Mouse (Mus musculus) testis, postnatal 10 days (tissue): ENCODE data around the gene Zfp512b.
A peak's percentile ranks its signal among the peaks of the same experiment; 100 is the strongest.

Source experiments
- DNase-seq: peaks from one replicate; pipeline ENCODE4 v3.0.0; 2021; ENCODE audit warnings: low spot score

The Zfp512b gene

GRCm38 (mm10) chr2:181589732-181590105, 2.9 kb downstream of the Zfp512b start:
- peak; percentile 42 for DNase-seq

- DNase-seq: peak; percentile 29
Observed at GRCm38 (mm10) chr2:181589011-181589731, 3.4 kb downstream of the Zfp512b start.

- DNase-seq: peak; percentile 42
Observed at GRCm38 (mm10) chr2:181588229-181588780, 4.3 kb downstream of the Zfp512b start.

- peak; percentile 43 for DNase-seq
Observed at GRCm38 (mm10) chr2:181587796-181588195, 4.8 kb downstream of the Zfp512b start.

- DNase-seq: peak; percentile 34
Observed at GRCm38 (mm10) chr2:181586124-181586523, 6.5 kb downstream of the Zfp512b start.

GRCm38 (mm10) chr2:181585506-181585905, 7.1 kb downstream of the Zfp512b start:
- DNase-seq: peak; percentile 33

- DNase-seq: no peak
Observed at GRCm38 (mm10) chr2:181584411-181584942, 8.1 kb downstream of the Zfp512b start, which contains the start of gene Uckl1. TSS of gene Uckl1 (minus strand) at chr2:181584892.

- peak; percentile 35 for DNase-seq
Observed at GRCm38 (mm10) chr2:181583460-181584257, 8.9 kb downstream of the Zfp512b start.

GRCm38 (mm10) chr2:181582939-181583338, 9.7 kb downstream of the Zfp512b start:
- peak; percentile 36 for DNase-seq

GRCm38 (mm10) chr2:181582358-181582757, 10.2 kb downstream of the Zfp512b start:
- DNase-seq: no peak

GRCm38 (mm10) chr2:181581402-181582120, 11.0 kb downstream of the Zfp512b start:
- peak; percentile 88 for DNase-seq

GRCm38 (mm10) chr2:181581016-181581401, 11.6 kb downstream of the Zfp512b start:
- peak; percentile 83 for DNase-seq

GRCm38 (mm10) chr2:181580131-181580772, 12.4 kb downstream of the Zfp512b start:
- DNase-seq: peak; percentile 26

- DNase-seq: no peak
Observed at GRCm38 (mm10) chr2:181579681-181580080, 12.9 kb downstream of the Zfp512b start.

- DNase-seq: peak; percentile 38
Observed at GRCm38 (mm10) chr2:181578790-181579618, 13.6 kb downstream of the Zfp512b start.

- peak; percentile 39 for DNase-seq
Observed at GRCm38 (mm10) chr2:181577981-181578581, 14.5 kb downstream of the Zfp512b start.

- DNase-seq: peak; percentile 36
Observed at GRCm38 (mm10) chr2:181577126-181577525, 15.5 kb downstream of the Zfp512b start.

- no peak for DNase-seq
Observed at GRCm38 (mm10) chr2:181576613-181577012, 16.0 kb downstream of the Zfp512b start.

- peak; percentile 32 for DNase-seq
Observed at GRCm38 (mm10) chr2:181574921-181575545, 17.6 kb downstream of the Zfp512b start.

GRCm38 (mm10) chr2:181573961-181574360, 18.6 kb downstream of the Zfp512b start:
- peak; percentile 32 for DNase-seq
